Mouse (Mus musculus) WW6 (cell line): Measurements from ENCODE around the gene Slc5a6.
"Not testable (repeated sequence)": the region's sequence is repeated elsewhere in the genome, so short reads cannot be mapped to it uniquely, and the experiment has no call there.

Experiments
- DNase-seq: peaks from one replicate; pipeline ENCODE4 v3.0.0-alpha.2; 2013; ENCODE audit warnings: low read depth, low spot score

The Slc5a6 gene

DNA sequence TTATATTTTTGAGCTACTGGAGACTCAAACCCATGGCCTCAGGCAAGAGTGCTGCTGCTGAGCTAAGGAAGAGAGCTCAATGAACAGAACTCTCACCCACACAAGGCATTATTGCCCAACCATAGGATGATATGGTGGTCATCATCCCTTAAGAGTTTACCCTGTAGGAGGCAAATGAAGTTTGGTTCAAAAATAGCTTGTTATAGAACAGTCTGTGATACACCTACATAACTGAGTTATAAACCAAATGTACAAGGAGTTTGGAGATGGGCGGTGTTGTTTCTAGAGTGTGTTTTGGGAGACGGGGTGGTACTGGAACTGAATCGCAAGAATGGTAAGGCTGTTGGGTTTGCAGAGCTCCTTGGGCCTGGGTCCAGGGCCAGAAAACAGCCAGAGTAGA, 21.1 kb upstream of the Slc5a6 start:
- DNase-seq = no peak

DNA sequence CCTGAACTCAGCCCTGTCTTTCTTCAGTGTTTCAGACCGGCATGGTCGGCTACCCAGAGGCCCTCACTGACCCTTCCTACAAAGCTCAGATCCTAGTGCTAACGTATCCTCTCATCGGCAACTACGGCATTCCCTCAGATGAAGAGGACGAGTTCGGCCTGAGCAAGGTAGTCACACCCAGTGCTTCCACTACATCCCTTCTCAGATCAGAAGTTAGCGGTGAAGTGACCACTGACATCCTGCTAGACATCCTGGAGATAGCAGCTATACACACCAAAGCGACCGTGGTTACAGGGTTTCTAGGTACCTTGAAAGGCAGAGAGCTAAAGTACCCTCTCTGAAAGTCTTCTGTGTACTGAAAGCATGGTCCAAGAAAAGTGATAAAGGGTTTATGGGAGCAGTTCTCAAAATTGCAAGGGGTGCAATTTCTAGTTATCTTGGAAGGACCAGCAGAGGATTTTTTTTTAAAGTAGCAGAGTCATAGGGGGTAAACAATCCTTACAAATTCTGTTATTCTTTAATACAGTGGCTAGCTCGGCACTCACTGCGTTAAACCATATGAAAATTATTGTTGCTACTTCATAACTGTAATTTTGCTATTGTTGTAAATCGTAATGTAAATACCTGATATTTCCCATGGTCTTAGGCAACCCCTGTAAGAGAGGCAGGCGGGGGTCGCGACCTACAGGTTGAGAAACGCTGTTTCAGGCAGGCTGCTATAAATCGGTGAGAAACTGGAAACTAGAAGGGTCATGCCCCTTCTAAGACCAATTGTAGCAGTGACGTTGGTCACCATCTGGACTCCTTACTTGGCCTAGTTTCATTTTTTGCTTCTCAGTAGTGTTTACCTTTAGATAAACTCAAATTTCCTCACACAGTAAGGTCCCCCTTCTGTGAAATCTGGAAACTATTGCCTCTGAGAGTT, 6.8 kb upstream of the Slc5a6 start:
- no peak for DNase-seq

DNA sequence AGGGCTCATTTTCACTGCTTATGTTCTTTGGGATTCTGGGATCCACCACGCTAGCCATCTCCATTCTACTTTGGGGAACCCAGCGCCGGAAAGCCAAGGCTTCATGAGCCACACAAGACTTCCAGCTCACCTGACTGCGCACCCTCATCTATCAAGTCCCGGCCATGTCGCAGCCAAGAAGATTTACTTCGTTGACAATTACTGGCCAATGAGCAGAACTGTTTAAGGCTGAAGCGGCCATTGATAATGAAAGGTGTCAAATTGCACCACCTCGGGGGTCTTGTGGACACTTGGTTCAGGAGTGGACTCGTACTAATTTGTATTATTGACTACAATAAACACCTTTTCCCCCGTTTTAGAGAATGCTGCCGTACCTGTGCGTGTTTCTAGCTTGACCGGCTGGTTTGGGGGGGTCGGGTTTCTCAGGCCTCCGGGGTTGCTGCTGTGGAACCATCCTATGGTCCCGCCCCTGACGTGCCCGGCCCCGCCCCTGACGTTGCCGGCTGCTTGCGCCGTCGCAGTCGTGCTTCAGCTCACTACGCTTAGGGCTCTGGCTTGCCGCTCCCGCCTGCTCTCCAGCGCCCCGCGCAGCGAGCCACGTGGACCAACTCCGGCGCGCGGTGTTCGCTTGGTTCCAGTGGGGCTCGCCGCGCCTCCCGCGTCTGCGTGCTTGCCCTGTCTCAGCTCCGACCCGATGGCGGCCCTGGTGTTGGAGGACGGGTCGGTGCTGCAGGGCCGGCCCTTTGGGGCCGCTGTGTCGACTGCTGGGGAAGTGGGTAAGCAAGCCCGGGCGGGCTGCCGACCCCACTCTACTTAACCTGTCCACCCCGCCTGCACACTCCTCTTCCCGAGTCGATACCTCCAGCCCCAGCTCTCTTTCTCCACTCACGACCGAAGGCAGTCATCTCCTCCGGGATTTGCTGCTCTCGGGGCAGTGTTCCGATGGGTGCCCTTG, 5.8 kb upstream of the Slc5a6 start, which contains the start of gene Cad:
Cad (plus strand) TSS at position 520 of the 955 bp plus-strand sequence.
- peak; percentile 74 for DNase-seq

DNA sequence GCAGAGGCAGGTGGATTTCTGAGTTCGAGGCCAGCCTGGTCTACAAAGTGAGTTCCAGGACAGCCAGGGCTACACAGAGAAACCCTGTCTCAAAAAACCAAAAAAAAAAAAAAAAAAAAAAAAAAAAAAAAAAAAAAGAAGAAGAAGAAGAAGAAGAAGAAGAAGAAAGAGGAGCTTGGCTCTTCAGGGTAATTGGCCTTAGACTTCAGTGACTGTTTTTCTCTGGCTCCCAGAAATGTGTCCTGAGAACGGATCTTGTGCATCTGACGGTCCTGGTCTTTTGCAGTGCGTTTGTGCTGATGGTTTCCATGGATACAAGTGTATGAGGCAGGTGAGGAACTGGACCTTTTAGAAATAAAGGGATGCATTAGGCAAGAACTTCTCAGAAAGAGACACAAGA, 5.0 kb upstream of the Slc5a6 start:
- DNase-seq = not testable (repeated sequence)

DNA sequence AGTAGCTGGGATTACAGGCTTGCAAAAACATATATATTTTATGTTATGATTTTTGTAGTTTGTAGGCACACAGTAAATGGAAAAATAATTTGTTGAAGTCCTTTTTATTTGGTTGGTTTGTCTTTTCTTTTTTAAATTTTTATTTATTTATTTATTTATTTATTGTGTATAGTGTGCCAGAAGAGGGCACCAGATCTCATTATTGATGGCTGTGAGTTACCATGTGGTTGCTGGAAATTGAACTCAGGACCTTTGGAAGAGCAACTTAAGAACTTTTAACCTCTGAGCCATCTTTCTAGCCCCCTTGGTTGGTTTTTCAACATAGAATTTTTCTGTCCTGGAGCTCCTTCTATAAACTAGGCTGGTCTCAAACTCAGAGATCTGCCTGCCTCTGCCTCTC, 1.7 kb upstream of the Slc5a6 start:
- no peak for DNase-seq

DNA sequence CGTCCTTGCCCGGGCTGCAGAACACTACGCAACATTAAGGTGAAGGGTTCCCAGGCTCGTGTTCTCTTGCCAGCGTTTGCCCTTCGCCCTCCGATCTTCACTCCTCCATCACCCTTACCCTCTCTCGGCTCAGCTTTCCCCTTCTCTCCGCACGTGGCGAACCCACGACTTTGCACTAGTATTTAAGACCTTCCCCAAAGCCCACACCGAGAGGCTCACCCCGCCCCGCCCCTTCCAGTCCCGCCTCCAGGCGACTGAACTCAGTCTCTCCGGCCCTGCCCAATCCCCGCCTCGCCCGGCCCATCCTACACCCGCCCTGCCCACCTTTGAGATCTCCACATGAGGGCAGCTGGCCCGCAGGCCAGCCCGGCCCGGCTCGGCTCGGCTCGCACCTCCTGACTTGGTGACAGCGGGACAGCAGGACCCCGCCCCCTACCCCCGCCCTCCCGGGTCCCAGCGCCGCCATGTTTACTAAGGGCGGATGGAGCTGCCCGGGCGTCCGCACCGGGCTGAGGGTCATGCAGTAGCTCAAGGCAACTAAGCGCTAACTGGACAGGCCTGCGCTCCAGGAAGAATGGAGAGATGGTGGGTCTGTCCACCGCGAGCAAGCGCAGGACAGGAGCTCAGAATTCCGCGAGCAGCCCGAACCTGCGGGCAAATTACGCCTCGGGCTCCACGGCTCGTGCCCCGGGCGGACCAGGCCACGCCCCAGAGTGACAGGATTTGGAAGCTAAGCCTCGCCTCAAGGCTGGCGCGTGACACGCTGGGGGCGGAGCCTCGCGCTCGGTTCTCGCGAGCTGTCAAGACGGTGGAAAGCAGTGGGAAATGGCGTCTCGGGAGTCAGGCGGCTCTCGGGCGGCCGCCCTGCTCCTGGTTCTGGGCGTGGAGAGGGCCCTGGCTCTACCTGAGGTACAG, 619 bp downstream of the Slc5a6 start, which contains the start of gene Atraid:
Atraid (plus strand) TSS at position 465 of the 915 bp plus-strand sequence.
- DNase-seq = peak; percentile 98

DNA sequence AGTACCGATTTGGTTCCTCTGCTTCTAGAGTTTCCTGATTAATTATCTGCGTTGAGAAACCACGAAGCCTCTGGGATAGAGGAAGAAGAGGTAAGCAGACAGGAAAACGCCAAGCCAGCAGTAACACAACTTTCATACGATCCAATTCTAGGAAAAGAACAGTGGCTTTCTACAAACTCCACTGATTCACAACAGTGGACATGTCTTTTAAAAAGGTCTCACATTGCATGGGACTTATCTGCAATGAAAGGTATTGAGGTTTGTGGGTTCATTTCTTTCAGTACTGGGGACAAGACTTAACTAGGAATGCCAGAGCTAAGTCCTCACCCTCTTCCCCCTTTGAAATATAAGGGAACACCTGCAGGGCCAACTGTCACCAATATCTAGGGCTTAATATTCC, 1.6 kb downstream of the Slc5a6 start:
- no peak for DNase-seq

DNA sequence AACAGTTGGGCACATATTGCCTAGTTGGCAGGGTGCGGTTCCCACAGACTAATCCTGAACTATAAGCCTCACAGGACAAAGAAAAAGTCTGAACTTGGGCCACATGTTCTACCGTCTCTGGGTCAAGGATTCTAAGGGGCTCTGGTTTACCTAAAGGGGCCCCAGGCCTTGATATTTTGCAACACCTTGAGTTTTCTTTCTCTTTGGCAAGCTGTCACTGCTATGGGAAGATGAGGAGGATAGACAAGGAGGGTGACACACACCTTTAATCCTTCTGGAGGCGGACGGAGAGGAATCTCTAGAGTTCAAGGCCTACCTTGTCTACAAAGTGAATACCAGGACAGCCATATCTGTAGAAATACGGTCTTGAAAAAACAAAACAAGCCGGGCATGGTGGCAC, 2.3 kb downstream of the Slc5a6 start:
- DNase-seq = no peak

DNA sequence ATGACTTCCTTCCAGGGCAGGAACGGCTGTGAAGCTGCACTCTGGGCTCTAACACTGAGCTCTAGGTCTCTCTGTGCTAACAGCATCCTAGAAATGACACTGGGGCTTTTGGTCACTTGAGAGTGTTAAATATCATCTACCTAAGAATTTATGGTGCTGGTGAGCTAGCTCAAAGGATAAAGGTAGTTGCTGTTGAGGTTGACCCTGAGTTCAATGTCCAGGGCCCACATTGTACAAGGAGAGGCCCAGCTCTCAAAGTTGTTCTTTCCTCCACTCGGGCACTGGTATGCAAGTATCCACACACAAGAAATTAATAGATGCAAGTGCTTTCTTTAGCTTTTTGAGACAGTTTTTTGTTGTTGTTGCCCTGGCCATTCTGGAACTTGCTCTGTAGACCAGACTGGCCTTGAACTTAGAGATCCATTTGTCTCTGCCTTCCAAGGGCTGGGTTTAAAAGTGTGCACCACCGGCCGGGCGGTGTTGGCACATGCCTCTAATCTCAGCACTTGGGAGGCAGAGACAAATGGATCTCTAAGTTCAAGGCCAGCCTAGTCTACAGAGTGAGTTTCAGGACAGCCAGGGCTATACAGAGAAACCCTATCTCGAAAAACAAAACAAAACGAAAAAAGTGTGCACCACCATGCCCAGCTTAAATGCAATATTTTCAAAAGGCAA, 10.4 kb downstream of the Slc5a6 start:
- DNase-seq = no peak

DNA sequence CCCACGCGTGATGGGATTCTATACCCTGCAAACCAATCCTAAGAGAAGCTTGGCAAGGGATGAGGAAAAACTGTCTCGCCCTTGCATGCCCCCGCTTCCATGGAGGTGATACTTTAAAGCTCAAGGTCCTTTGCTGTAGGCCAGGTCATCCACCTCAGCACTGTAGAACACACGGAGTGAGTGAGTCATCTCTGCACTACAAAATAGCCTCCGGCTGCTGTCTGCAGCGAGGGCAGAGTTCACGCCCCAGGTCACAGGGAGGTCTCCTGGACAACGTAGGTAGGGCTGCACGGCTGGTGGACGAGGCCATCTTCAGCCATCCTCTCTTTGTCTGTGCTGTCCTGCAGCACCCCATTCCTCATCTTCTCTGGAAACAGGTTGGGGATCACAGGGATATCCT, 12.2 kb downstream of the Slc5a6 start:
- DNase-seq = not testable (repeated sequence)

DNA sequence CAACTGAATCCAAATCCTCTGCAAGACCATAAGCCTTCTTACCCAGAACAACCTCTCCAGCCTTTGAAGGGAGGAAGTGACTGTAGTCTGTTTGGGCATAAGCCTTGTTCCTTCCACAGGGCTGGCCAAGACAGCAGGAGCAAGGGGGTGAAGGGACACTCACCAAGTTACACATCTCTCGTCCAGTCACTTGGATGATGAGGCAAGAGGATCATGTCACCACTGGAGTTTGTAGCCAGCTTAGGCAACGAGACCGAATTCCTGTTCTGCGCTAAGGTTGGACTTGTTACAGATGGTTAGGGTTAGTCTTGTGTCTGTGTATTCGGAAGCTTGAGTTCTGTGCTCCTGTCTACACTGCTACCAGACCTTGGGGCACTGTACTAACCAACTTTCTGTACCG, 14.1 kb downstream of the Slc5a6 start:
- DNase-seq = no peak

DNA sequence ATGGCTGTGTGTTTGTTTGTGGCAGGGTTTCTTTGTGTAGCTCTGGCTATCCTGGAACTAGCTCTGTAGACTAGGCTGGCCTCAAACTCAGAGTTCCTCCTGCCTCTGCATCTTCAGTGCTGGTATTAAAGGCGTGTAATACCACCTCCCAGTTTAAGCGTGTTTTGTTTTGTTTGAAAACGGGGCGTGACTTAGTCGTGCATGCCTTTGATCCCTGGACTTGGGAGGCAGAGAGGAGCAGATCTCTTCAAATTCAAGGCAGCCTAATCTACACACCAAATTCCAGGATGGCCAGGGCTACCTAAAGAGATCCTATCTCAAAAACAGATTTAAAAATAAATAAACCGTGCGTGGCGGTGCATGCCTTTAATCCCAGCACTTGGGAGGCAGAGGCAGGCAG, 17.2 kb downstream of the Slc5a6 start:
- DNase-seq = no peak

DNA sequence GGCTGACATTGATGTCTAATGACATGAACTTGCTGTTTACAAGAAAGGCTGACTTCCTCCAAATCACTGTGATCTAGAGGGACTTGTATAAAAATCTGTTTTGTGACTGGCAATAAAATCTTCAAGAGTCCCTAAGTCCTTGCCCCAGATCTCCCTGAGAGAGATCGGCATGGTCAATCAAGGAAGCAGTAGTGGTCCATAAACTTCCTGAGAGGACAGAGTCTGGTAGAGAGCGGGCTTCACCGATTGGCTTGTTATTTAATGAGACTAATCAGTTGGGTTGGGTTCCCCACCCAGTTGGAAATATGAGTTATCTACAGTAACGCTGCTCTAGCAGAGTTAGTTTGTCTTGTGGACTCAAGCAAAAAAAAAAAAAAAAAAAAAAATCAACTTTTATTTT, 17.8 kb downstream of the Slc5a6 start:
- DNase-seq = no peak

DNA sequence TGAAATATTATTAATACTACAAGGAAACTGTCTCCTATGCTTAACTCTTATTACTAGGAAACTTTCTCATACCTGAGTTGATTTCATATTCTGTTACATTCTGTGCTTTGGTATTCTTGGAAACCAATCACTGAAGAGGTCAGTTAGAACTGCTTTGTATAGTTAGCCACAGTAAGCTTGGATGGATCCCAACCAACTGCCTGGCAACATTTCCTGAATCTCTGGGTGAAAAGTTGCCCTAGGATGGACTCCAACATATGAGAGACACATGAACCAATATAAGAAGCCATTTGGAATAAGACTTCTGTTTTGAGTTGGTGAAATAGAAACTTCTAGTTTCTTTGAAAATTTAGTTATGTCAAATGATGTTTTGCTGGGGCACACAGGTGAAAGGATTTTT, 24.1 kb downstream of the Slc5a6 start:
- DNase-seq = no peak

DNA sequence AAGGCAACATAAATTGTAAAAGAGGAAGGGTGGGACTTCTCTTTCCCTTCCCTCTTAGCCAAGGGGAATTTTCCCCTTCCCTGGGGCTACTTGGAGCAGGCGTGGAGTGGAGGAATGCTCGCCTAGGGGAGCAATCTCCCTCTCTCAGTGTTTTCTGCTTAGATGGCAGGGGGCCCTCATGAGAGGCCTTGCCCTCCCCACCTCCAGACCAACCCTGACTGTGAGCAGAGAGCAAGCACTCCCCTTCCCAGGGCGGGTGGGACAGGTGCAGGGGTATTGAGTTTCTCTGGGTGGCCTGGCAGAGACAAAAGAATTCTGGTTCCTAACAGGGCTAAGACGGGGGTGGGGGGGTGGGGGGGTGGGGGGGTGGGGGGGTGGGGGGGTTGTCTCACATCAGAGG, 25.5 kb downstream of the Slc5a6 start:
- DNase-seq = no peak

DNA sequence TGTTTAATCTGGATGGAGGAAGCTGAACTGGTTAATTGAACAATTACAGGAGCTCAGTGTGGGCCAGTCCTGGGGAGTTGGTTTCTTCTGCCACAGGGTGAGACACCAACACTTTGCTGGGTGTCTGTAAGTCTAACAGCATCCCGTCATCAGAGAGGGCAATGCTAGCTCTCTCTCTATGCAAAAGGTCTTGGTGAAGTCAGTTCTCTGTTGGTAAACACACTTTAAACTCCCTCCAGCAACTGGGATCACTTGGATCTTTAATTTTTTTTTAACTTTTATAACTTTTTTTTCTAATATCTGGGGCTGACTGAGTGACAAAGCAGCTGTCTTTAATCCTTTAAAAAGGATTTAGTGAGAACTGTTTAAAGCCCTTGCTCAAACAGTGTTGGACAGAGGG, 26.0 kb downstream of the Slc5a6 start:
- DNase-seq = no peak

DNA sequence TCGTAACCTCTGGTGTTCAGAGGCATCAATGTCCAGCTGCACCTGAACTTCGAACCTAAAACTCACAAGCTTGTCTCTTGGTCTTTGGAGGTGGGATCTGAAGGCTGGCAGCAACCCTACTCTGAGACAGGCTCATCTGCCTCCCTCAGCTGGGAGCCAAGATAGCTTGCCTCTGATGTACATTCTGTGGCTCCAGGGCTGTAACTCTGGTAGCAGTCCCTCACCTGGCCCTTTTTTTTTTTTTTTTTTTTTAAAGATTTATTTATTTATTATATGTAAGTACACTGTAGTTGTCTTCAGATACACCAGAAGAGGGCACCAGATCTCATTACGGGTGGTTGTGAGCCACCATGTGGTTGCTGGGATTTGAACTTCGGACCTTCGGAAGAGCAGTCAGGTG, 26.9 kb downstream of the Slc5a6 start:
- DNase-seq = not testable (repeated sequence)

DNA sequence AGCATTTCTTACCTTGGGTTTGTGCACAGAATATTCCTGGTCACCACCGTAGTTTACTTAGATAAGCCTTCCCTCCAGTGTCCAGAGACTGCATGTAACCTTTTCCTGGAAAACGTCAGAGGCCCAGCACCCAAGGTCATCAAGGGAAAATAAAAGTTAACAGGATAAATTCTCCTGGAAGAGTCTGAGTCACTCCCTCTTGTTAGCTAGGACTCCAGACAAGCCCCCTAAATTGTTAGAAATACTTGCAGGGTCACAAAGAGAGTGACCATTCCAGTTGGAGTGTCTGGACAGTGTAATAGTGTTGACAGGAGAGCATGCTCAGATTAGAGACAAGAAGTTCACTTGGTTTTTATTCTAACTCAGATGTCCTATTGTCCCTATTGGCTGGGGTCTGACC, 32.8 kb downstream of the Slc5a6 start:
- DNase-seq = no peak

DNA sequence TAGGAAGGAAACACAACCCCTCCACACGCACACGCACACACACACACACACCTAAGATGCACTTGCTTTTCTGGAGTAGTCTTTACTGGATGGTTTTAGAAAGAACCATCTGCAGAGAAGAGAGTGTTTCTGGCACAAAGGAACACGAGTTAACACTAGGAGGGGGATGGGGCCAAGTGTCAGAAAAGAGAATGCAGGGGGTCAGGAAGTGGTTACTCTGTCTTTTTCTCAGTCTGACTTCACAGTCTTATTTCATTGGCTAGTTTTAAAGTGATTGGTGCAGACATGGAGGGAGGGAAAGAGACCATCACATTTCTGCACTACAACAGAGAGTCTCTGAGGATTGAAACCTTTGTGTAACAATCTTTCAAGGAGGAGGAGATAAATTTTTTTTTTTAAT, 36.0 kb downstream of the Slc5a6 start:
- DNase-seq = no peak

DNA sequence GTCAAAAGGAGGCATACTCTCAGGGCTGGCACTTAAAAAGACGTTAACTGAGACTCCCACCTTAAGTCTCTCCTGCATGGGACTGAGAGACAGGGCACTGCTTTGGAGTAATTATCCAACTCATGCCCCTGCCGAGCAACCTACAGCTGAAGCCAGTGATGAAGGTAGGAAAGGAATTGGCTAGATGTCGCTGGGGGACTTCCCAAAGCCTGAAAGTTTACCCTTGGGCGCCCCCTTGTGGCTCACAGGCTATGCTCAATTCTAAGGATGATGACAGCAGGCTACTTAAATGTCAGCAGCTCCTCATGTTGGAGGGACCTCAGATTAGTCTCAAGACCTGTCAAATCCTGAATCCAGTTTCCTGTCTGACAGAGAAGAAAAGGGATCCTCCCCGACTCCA, 44.5 kb downstream of the Slc5a6 start:
- DNase-seq = peak; percentile 77

DNA sequence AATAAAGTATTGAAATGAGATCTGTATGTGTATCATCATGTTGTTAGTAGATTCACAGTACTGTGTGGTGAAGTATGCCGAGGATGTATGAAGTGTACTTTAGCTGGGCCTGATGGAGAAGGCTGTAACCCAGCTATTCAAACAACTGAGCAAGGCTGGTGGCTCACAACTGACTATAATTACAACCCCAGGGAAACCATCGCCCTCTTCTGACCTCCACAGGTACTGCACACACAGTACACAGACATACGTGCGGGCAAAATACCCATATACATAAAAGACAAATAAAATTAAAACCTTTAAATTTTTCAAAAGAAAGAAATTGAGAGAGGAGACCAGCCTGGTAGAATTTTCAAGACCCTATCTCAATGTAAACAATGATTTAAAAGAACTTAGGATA, 47.2 kb downstream of the Slc5a6 start:
- DNase-seq = no peak
